Mouse (Mus musculus): ENCODE results near the gene Olfr1346. TPM values are rescaled to one million over a fixed set of nuclear protein-coding genes. Genes with fewer than 3 reads are reported as not detected.

Gene Olfr1346
- not detected in 2 replicates for total RNA-seq (2012; rRNA removed)

DNA sequence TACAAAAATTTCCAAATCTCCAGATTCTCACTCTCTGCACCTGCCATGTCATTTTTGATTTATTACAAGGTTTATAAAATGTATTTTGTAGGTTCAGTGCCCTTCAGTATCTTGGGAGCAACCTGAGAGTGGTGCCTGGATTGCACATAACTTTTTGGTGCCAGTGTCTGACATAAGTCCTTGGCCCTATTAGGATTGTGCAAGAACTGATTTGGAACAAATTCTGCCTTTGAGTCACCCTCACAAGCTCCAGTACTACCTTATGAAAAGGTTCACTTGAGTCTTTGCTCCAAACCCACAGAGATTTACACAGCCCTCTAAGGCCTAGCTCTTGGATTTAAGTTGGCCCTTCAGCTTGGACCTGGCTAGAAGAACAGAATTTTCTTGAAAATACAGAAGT is at the start of gene Olfr1346:
Gene Olfr1346, plus strand, starts transcription at position 151 of the 400 bp plus-strand sequence.
- DNase-seq (ENCODE audit: low read depth, low spot score), result no peak
- no peaks in the 10 kb centered on the region for H3K36me3 ChIP-seq (ENCODE audit: control insufficient read depth, insufficient read depth, low read length, poor library complexity, severe bottlenecking)
- TF ChIP-seq HCFC1 (IDR thresholded peaks at IDR 0.05; ENCODE audit: borderline replicate concordance, insufficient read depth, low read length) (no peak), CHD2 (IDR thresholded peaks at IDR 0.05; ENCODE audit: low read depth, low read length) (no peak), ZC3H11A (IDR thresholded peaks at IDR 0.05; ENCODE audit: borderline replicate concordance, low read depth, low read length) (no peak), MAFK (IDR thresholded peaks at IDR 0.05; ENCODE audit: insufficient read depth, low read depth, low read length) (no peak), ZNF384 (IDR thresholded peaks at IDR 0.05; ENCODE audit: low read depth, low read length) (no peak)
- no peak within 1 kb of the TSS for H3K4me3 ChIP-seq (ENCODE audit: insufficient read depth in 1 of 2, low read depth in 1 of 2, low read length in 2 of 2, poor library complexity in 1 of 2, severe bottlenecking in 1 of 2)
- no peak within 1 kb of the TSS for H3K9ac ChIP-seq (ENCODE audit: insufficient read depth, low read depth, low read length, poor library complexity, severe bottlenecking)
- in situ Hi-C loops (cut with MboI; ENCODE audit: low sequenced_read_pairs in 2 of 2, unreplicated experiment in 2 of 2), result loop anchor here in 1 of 2 experiments (25.0 kb wide), 1 partner anchor 170 kb away; no protein-coding TSS in a partner anchor
- no peaks in the 10 kb centered on the region for H3K9me3 ChIP-seq (ENCODE audit: control insufficient read depth, insufficient read depth, low read depth, low read length)
- H3K27ac ChIP-seq (ENCODE audit: insufficient read depth, low read depth, low read length, poor library complexity, severe bottlenecking), result no peak within 1 kb of the TSS
- H3K4me1 ChIP-seq (ENCODE audit: control insufficient read depth in 2 of 2, insufficient read depth in 2 of 2, low read length in 2 of 2, poor library complexity in 1 of 2), result no peaks in the 10 kb centered on the region

DNA sequence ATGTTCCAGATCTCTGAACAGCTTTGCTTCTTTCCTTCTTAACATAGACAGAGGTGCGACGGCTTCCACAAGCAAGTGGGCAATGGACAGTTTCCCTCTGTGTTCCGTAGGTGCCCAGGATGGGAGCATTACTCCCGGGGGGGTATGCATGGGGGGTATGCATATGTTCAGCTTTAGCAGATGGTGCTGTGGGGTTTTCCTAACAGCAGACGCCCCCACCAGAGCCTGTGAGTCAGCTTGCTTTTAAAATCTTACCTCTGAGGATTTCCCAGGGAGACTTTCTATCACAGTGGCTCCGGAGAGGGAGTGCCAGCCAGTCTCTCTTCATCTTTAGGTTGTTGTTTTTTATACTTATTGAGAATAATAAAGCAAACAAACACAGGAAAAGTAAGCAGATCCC is 47.0 kb upstream of the Olfr1346 start:
- no peak overlapping the region for H3K4me3 ChIP-seq (ENCODE audit: insufficient read depth in 1 of 2, low read depth in 1 of 2, low read length in 2 of 2, poor library complexity in 1 of 2, severe bottlenecking in 1 of 2)
- H3K9me3 ChIP-seq (ENCODE audit: control insufficient read depth, insufficient read depth, low read depth, low read length), result no peaks in the 10 kb centered on the region
- TF ChIP-seq MAFK (IDR thresholded peaks at IDR 0.05; ENCODE audit: insufficient read depth, low read depth, low read length) (no peak), CHD2 (IDR thresholded peaks at IDR 0.05; ENCODE audit: low read depth, low read length) (no peak), HCFC1 (IDR thresholded peaks at IDR 0.05; ENCODE audit: borderline replicate concordance, insufficient read depth, low read length) (no peak), ZC3H11A (IDR thresholded peaks at IDR 0.05; ENCODE audit: borderline replicate concordance, low read depth, low read length) (no peak), ZNF384 (IDR thresholded peaks at IDR 0.05; ENCODE audit: low read depth, low read length) (no peak)
- no peak overlapping the region for H3K27ac ChIP-seq (ENCODE audit: insufficient read depth, low read depth, low read length, poor library complexity, severe bottlenecking)
- DNase-seq (ENCODE audit: low read depth, low spot score), result no peak
- H3K9ac ChIP-seq (ENCODE audit: insufficient read depth, low read depth, low read length, poor library complexity, severe bottlenecking), result no peak overlapping the region
- H3K36me3 ChIP-seq (ENCODE audit: control insufficient read depth, insufficient read depth, low read length, poor library complexity, severe bottlenecking), result no peaks in the 10 kb centered on the region
- H3K4me1 ChIP-seq (ENCODE audit: control insufficient read depth in 2 of 2, insufficient read depth in 2 of 2, low read length in 2 of 2, poor library complexity in 1 of 2), result peaks cover 0 to 4% of the 10 kb centered on the region in 2 experiments; a peak in 1 of 4 replicates
- in situ Hi-C loops (cut with MboI; ENCODE audit: low sequenced_read_pairs in 2 of 2, unreplicated experiment in 2 of 2), result loop anchor here in 1 of 2 experiments (10.0 kb wide), 1 partner anchor 65 kb away; no protein-coding TSS in a partner anchor

DNA sequence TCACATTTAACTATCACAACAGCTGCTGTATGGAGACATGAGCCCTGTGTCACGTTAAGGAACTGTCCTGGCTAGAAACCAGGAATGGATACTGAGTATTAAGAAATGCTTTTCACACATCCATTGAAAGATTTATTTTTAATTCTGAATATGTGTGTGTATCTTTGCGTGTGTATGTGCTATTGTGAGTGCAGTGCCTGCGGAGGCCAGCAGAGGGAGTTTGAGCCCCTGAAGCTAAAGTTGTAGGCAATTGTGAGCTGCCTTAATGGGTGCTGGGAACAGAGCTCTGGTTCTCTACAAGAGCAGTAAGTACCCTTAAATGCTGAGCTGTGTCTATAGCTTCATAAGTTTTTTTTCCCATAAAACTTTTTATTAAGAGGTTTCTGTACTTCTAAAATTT is 37.5 kb upstream of the Olfr1346 start:
- Histone ChIP-seq H3K9me3 (ENCODE audit: control insufficient read depth, insufficient read depth, low read depth, low read length) (no peaks in the 10 kb centered on the region), H3K4me1 (ENCODE audit: control insufficient read depth in 2 of 2, insufficient read depth in 2 of 2, low read length in 2 of 2, poor library complexity in 1 of 2) (0 out of 4 replicates have a peak, but pooled peaks cover 0 to under 1% of the 10 kb centered on the region in 2 experiments), H3K36me3 (ENCODE audit: control insufficient read depth, insufficient read depth, low read length, poor library complexity, severe bottlenecking) (no peaks in the 10 kb centered on the region), H3K27ac (ENCODE audit: insufficient read depth, low read depth, low read length, poor library complexity, severe bottlenecking) (no peak overlapping the region), H3K4me3 (ENCODE audit: insufficient read depth in 1 of 2, low read depth in 1 of 2, low read length in 2 of 2, poor library complexity in 1 of 2, severe bottlenecking in 1 of 2) (no peak overlapping the region), H3K9ac (ENCODE audit: insufficient read depth, low read depth, low read length, poor library complexity, severe bottlenecking) (no peak overlapping the region)
- no peak for DNase-seq (ENCODE audit: low read depth, low spot score)
- in situ Hi-C loops (cut with MboI; ENCODE audit: low sequenced_read_pairs in 2 of 2, unreplicated experiment in 2 of 2), result loop anchor here (5.0 to 10.0 kb wide), 2 partner anchors 72 to 75 kb away; no protein-coding TSS in a partner anchor
- TF ChIP-seq ZC3H11A (IDR thresholded peaks at IDR 0.05; ENCODE audit: borderline replicate concordance, low read depth, low read length) (no peak), HCFC1 (IDR thresholded peaks at IDR 0.05; ENCODE audit: borderline replicate concordance, insufficient read depth, low read length) (no peak), ZNF384 (IDR thresholded peaks at IDR 0.05; ENCODE audit: low read depth, low read length) (no peak), MAFK (IDR thresholded peaks at IDR 0.05; ENCODE audit: insufficient read depth, low read depth, low read length) (no peak), CHD2 (IDR thresholded peaks at IDR 0.05; ENCODE audit: low read depth, low read length) (no peak)

DNA sequence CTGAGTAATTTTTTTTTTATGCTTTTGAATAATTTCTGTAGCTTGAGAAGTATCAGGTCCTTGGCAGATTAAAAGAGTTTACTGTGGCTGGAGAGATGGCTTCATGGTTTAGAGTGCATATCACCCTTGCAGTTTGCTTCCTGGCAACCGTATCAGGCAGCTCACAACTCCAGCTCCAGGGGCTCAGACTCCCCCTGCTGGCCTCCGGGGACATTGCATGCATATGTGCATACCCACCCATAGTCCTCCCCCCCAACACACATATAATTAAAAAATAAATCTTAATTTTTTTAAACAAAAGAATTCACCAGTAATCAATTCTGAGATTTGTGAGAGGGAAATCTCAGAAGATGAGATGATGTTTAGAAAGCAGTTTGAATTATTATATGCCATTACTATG is 36.6 kb upstream of the Olfr1346 start:
- Histone ChIP-seq H3K27ac (ENCODE audit: insufficient read depth, low read depth, low read length, poor library complexity, severe bottlenecking) (no peak overlapping the region), H3K4me3 (ENCODE audit: insufficient read depth in 1 of 2, low read depth in 1 of 2, low read length in 2 of 2, poor library complexity in 1 of 2, severe bottlenecking in 1 of 2) (no peak overlapping the region), H3K36me3 (ENCODE audit: control insufficient read depth, insufficient read depth, low read length, poor library complexity, severe bottlenecking) (no peaks in the 10 kb centered on the region), H3K9me3 (ENCODE audit: control insufficient read depth, insufficient read depth, low read depth, low read length) (no peaks in the 10 kb centered on the region), H3K9ac (ENCODE audit: insufficient read depth, low read depth, low read length, poor library complexity, severe bottlenecking) (no peak overlapping the region), H3K4me1 (ENCODE audit: control insufficient read depth in 2 of 2, insufficient read depth in 2 of 2, low read length in 2 of 2, poor library complexity in 1 of 2) (no peaks in the 10 kb centered on the region)
- no peak for DNase-seq (ENCODE audit: low read depth, low spot score)
- TF ChIP-seq ZNF384 (IDR thresholded peaks at IDR 0.05; ENCODE audit: low read depth, low read length), result no peak
- TF ChIP-seq CHD2 (IDR thresholded peaks at IDR 0.05; ENCODE audit: low read depth, low read length), result no peak
- no peak for TF ChIP-seq MAFK (IDR thresholded peaks at IDR 0.05; ENCODE audit: insufficient read depth, low read depth, low read length)
- TF ChIP-seq HCFC1 (IDR thresholded peaks at IDR 0.05; ENCODE audit: borderline replicate concordance, insufficient read depth, low read length), result no peak
- 0 out of 2 replicates have a peak, but pooled peaks have one; percentile 26 for TF ChIP-seq ZC3H11A (IDR thresholded peaks at IDR 0.05; ENCODE audit: borderline replicate concordance, low read depth, low read length)
- in situ Hi-C loops (cut with MboI; ENCODE audit: low sequenced_read_pairs in 2 of 2, unreplicated experiment in 2 of 2), result no loop called here

Data from ES-E14 (cell line).